ENCODE assay signal across 7 mouse cellular contexts in genomic region chr12:76255499-76255875, GRCm38 (mm10). TPM values are rescaled to one million over a fixed set of nuclear protein-coding genes. Genes with fewer than 3 reads are reported as not detected.
DNase-seq lines count a peak whose midpoint lies in the region; ATAC-seq and TF ChIP-seq lines count a peak whose summit lies in the region.

No protein-coding gene starts in this region.

- ATAC-seq in forebrain, embryonic 12.5 days (ENCODE audit: low FRiP score): peak; percentile 21; the same call in 1 of the 2 replicates
- peak; percentile 21; the same call in 1 of the 2 replicates for ATAC-seq in midbrain, embryonic 12.5 days (ENCODE audit: low FRiP score, low read depth)

- peak; percentile 63 for DNase-seq in 3T3-L1 (ENCODE audit: low read depth, low spot score)
- peak; percentile 45 for DNase-seq in kidney, postnatal 14 days
- no peak for DNase-seq in layer of hippocampus, postnatal 25 days (ENCODE audit: extremely low spot score in 1 of 2, low spot score in 1 of 2)
- DNase-seq in cerebellum, postnatal 4 days (ENCODE audit: low spot score in 2 of 2): no peak

- no peaks in the 10 kb centered on the region for H3K27me3 ChIP-seq in C2C12 (ENCODE audit: control insufficient read depth, insufficient read depth, insufficient read length)
- H3K27me3 ChIP-seq in forebrain, embryonic 12.5 days: peaks cover 4% of the 10 kb centered on the region; the same call in 1 of the 2 replicates
- peaks cover 14% of the 10 kb centered on the region for H3K27me3 ChIP-seq in midbrain, embryonic 12.5 days

- 0 out of 2 replicates have a peak overlapping the region, but pooled peaks have one; percentile 69 for H3K27ac ChIP-seq in forebrain, embryonic 12.5 days
- peak overlapping the region; percentile 69 for H3K27ac ChIP-seq in midbrain, embryonic 12.5 days (replicated peaks)

- TF ChIP-seq CTCF in C2C12 (IDR thresholded peaks at IDR 0.05; ENCODE audit: control insufficient read depth, insufficient read depth, insufficient read length): no peak

- WGBS in forebrain, embryonic 12.5 days: under 1% methylated on average over 11 of the region's 11 CpGs
- 0% methylated on average over 11 of the region's 11 CpGs for WGBS in midbrain, embryonic 12.5 days

- H3K9ac ChIP-seq in forebrain, embryonic 12.5 days: peak overlapping the region; percentile 66
- H3K9ac ChIP-seq in midbrain, embryonic 12.5 days (replicated peaks): peak overlapping the region; percentile 66

- H3ac ChIP-seq in C2C12 (ENCODE audit: control insufficient read depth, insufficient read length, low read depth): peak overlapping the region; percentile 86

- peaks cover 14% of the 10 kb centered on the region for H3K36me3 ChIP-seq in C2C12 (ENCODE audit: control insufficient read depth, insufficient read depth)
- H3K36me3 ChIP-seq in forebrain, embryonic 12.5 days (replicated peaks): no peaks in the 10 kb centered on the region
- no peaks in the 10 kb centered on the region for H3K36me3 ChIP-seq in midbrain, embryonic 12.5 days

- H3K9me3 ChIP-seq in forebrain, embryonic 12.5 days: no peaks in the 10 kb centered on the region
- no peaks in the 10 kb centered on the region for H3K9me3 ChIP-seq in midbrain, embryonic 12.5 days

- peak overlapping the region; percentile 92 for H3K4me3 ChIP-seq in C2C12 (ENCODE audit: insufficient read depth, poor library complexity, severe bottlenecking)
- H3K4me3 ChIP-seq in forebrain, embryonic 12.5 days (replicated peaks): peak overlapping the region; percentile 58
- H3K4me3 ChIP-seq in midbrain, embryonic 12.5 days: peak overlapping the region; percentile 65

- peaks cover 51% of the 10 kb centered on the region for H3K79me3 ChIP-seq in C2C12 (ENCODE audit: low read depth)

- H3K4me1 ChIP-seq in forebrain, embryonic 12.5 days: peaks cover 11% of the 10 kb centered on the region
- peaks cover 19% of the 10 kb centered on the region for H3K4me1 ChIP-seq in midbrain, embryonic 12.5 days

- H3K4me2 ChIP-seq in forebrain, embryonic 12.5 days: peak overlapping the region; percentile 94
- peak overlapping the region; percentile 92 for H3K4me2 ChIP-seq in midbrain, embryonic 12.5 days (replicated peaks)

- H3K79me2 ChIP-seq in C2C12 (ENCODE audit: control insufficient read depth, insufficient read depth): peaks cover 53% of the 10 kb centered on the region

TF ChIP-seq in C2C12, 6 proteins besides CTCF, POLR2A, EP300 and RAD21:
- TF ChIP-seq MYOG (IDR thresholded peaks at IDR 0.05; ENCODE audit: control insufficient read depth, extremely low read depth, insufficient read length) (no peak), CEBPB (IDR thresholded peaks at IDR 0.05; ENCODE audit: low read depth) (no peak), FOSL1 (IDR thresholded peaks at IDR 0.05; ENCODE audit: insufficient read depth, low read length, poor library complexity, severe bottlenecking) (no peak), MAX (IDR thresholded peaks at IDR 0.05) (no peak), MYOD1 (IDR thresholded peaks at IDR 0.05; ENCODE audit: control insufficient read depth, insufficient read length, low read depth) (no peak), USF1 (IDR thresholded peaks at IDR 0.05; ENCODE audit: low read depth) (no peak)
TF ChIP-seq in C2C12: peak in this region for 0.

RNA-seq across cellular contexts. Expression of gene Mthfd1, which starts 0.4 kb away (rescaled TPM):
- polyA plus RNA-seq in C2C12 (2012; fragmentation: generic; extraction: Trizol): 80.9 TPM
- 64.0 and 67.6 TPM in 2 replicates for polyA plus RNA-seq in forebrain, embryonic 12.5 days (2016; fragmentation: Nextera tagmentation; extraction: Ambion mirVana)
- polyA plus RNA-seq in midbrain, embryonic 12.5 days (2016; fragmentation: Nextera tagmentation; extraction: Ambion mirVana): 49.5 and 52.5 TPM in 2 replicates
- total RNA-seq in layer of hippocampus, postnatal 25 days (2021): 10 to 100 TPM; 41.1 to 44.9 TPM

RNA-seq across cellular contexts. Expression of gene Tex21, which starts 8.9 kb away (rescaled TPM):
- not detected for polyA plus RNA-seq in C2C12 (2012; fragmentation: generic; extraction: Trizol)
- not detected in 2 replicates for polyA plus RNA-seq in forebrain, embryonic 12.5 days (2016; fragmentation: Nextera tagmentation; extraction: Ambion mirVana)
- not detected in 2 replicates for polyA plus RNA-seq in midbrain, embryonic 12.5 days (2016; fragmentation: Nextera tagmentation; extraction: Ambion mirVana)
- total RNA-seq in layer of hippocampus, postnatal 25 days (2021): not detected

Comparison
In these comparisons a context has a peak if more than half of its experiments do, and no peak if none do; other contexts are left out.
1. DNase-seq: peak in 3T3-L1 (single experiment) and kidney, postnatal 14 days (single experiment); none in layer of hippocampus, postnatal 25 days (0 of 2) and cerebellum, postnatal 4 days (0 of 2).
2. Peak in every context shown above with its lines, with median percentiles within 50 percentile points of each other: H3K4me3 ChIP-seq.